Mouse (Mus musculus) lung, adult 2 months (tissue): ENCODE data around the gene Lgals8.

Experiments
- CTCF ChIP-seq: fragments of 200-500 bp; IDR thresholded peaks from 2 replicates; pipeline ENCODE4 v1.5.1; 2011; ENCODE audit warnings: mild to moderate bottlenecking, low read length, control low read depth; ENCODE audit not compliant: insufficient read depth
- POLR2A ChIP-seq: fragments of 200-500 bp; IDR thresholded peaks from 2 replicates; pipeline ENCODE4 v1.6.1; 2011; ENCODE audit warnings: low read depth, mild to moderate bottlenecking, control low read depth, low read length, borderline replicate concordance; ENCODE audit errors: extremely low read depth

- TF ChIP-seq POLR2A, result no peak
- TF ChIP-seq CTCF, result no peak
Measured at GRCm38 (mm10) chr13:12454686-12455390, 9.9 kb downstream of the Lgals8 start.
